Mouse (Mus musculus) hindbrain, embryonic 12.5 days (tissue): ENCODE results near the gene Pbld1. TPM values are rescaled to one million over a fixed set of nuclear protein-coding genes. Genes with fewer than 3 reads are reported as not detected.
A peak's percentile ranks its signal among the peaks of the same experiment; 100 is the strongest.

Experiments
- ATAC-seq: fragments of 200-750 bp; cut with Nextera tagmentation; 2 replicates; pipeline ENCODE4 v1.8.0; 2017; ENCODE audit warnings: moderate TSS enrichment; ENCODE audit not compliant: low FRiP score
- H3K27ac ChIP-seq: fragments of 300-500 bp; sonication (generic); 2 replicates; pipeline ENCODE4 v1.5.1; 2016; ENCODE audit warnings: mild to moderate bottlenecking
- H3K27me3 ChIP-seq: fragments of 300-500 bp; sonication (generic); 2 replicates; pipeline ENCODE4 v1.6.1; 2016; ENCODE audit warnings: mild to moderate bottlenecking
- H3K36me3 ChIP-seq: fragments of 300-500 bp; sonication (generic); 2 replicates; pipeline ENCODE4 v1.6.1; 2016; ENCODE audit warnings: mild to moderate bottlenecking
- H3K4me1 ChIP-seq: fragments of 300-500 bp; sonication (generic); 2 replicates; pipeline ENCODE4 v1.6.1; 2016
- H3K4me2 ChIP-seq: fragments of 300-500 bp; sonication (generic); replicated peaks from 2 replicates; pipeline ENCODE4 v1.6.1; 2016; ENCODE audit warnings: mild to moderate bottlenecking
- H3K4me3 ChIP-seq: fragments of 300-500 bp; sonication (generic); 2 replicates; pipeline ENCODE4 v1.5.1; 2016; ENCODE audit warnings: mild to moderate bottlenecking
- H3K9ac ChIP-seq: fragments of 300-500 bp; sonication (generic); 2 replicates; pipeline ENCODE4 v1.6.1; 2016; ENCODE audit warnings: mild to moderate bottlenecking, moderate library complexity
- H3K9me3 ChIP-seq: fragments of 300-500 bp; sonication (generic); replicated peaks from 2 replicates; pipeline ENCODE4 v1.6.1; 2016; ENCODE audit warnings: mild to moderate bottlenecking
- WGBS: fragments of 180-500 bp; shearing (Covaris S2); methylation state at CpG from one replicate; pipeline ENCODE4 v1.1.7; 2016; 5-methylcytosine and 5-hydroxymethylcytosine counted together
- polyA plus RNA-seq: library from polyadenylated mRNA; unstranded; fragments of >200 nt; fragmentation: Nextera tagmentation; extraction: Ambion mirVana; gene quantifications from 2 replicates; pipeline ENCODE4 v1.2.1, GENCODE M21; 2016

The Pbld1 gene
- polyA plus RNA-seq, 1 experiment from 2014 or later = 0.83 TPM

- no peaks in the 10 kb centered on the region for H3K27me3 ChIP-seq
- no peak overlapping the region for H3K4me2 ChIP-seq
- 52% methylated on average over 5 of the region's 5 CpGs for WGBS
- H3K4me3 ChIP-seq = no peak overlapping the region
- no peaks in the 10 kb centered on the region for H3K9me3 ChIP-seq
- H3K36me3 ChIP-seq = no peaks in the 10 kb centered on the region
- no peak overlapping the region; the same call in 1 of the 2 replicates for H3K9ac ChIP-seq
- H3K4me1 ChIP-seq = no peaks in the 10 kb centered on the region
- ATAC-seq = no peak
- H3K27ac ChIP-seq = no peak overlapping the region
These were observed 53.2 kb downstream of the Pbld1 start for GRCm38 (mm10) chr10:63113027-63113604.

- 83% methylated on average over 6 of the region's 6 CpGs for WGBS
- H3K9me3 ChIP-seq = no peaks in the 10 kb centered on the region
- ATAC-seq = no peak
- H3K27me3 ChIP-seq = no peaks in the 10 kb centered on the region
- no peak overlapping the region for H3K9ac ChIP-seq
- H3K36me3 ChIP-seq = no peaks in the 10 kb centered on the region
- no peak overlapping the region for H3K4me2 ChIP-seq
- H3K4me3 ChIP-seq = no peak overlapping the region
- no peaks in the 10 kb centered on the region for H3K4me1 ChIP-seq
- H3K27ac ChIP-seq = no peak overlapping the region
These were observed 53.9 kb downstream of the Pbld1 start for GRCm38 (mm10) chr10:63113716-63114360.

GRCm38 (mm10) chr10:63115881-63116280 lies 55.9 kb downstream of the Pbld1 start:
- WGBS = 90% methylated on average over 15 of the region's 15 CpGs
- Histone ChIP-seq H3K9ac (no peak overlapping the region), H3K27me3 (no peaks in the 10 kb centered on the region), H3K9me3 (no peaks in the 10 kb centered on the region), H3K36me3 (no peaks in the 10 kb centered on the region), H3K4me3 (no peak overlapping the region), H3K27ac (no peak overlapping the region), H3K4me1 (no peaks in the 10 kb centered on the region), H3K4me2 (no peak overlapping the region)
- ATAC-seq = no peak

- Histone ChIP-seq H3K4me2 (no peak overlapping the region), H3K9ac (no peak overlapping the region)
- WGBS = 91% methylated on average over 9 of the region's 9 CpGs
These were observed 56.4 kb downstream of the Pbld1 start for GRCm38 (mm10) chr10:63116376-63116775.

GRCm38 (mm10) chr10:63117583-63117982 lies 57.6 kb downstream of the Pbld1 start:
- 94% methylated on average over 8 of the region's 8 CpGs for WGBS
- Histone ChIP-seq H3K36me3 (no peaks in the 10 kb centered on the region), H3K9me3 (no peaks in the 10 kb centered on the region), H3K4me2 (no peak overlapping the region), H3K27me3 (no peaks in the 10 kb centered on the region), H3K9ac (no peak overlapping the region), H3K4me1 (no peaks in the 10 kb centered on the region), H3K4me3 (no peak overlapping the region), H3K27ac (no peak overlapping the region)
- ATAC-seq = no peak

More at GRCm38 (mm10) chr10:63116376-63116775, 56.4 kb downstream of the Pbld1 start:
- H3K27me3 ChIP-seq = no peaks in the 10 kb centered on the region
- H3K4me1 ChIP-seq = no peaks in the 10 kb centered on the region
- H3K4me3 ChIP-seq = no peak overlapping the region
- ATAC-seq = no peak
- no peak overlapping the region for H3K27ac ChIP-seq
- H3K9me3 ChIP-seq = no peaks in the 10 kb centered on the region
- H3K36me3 ChIP-seq = no peaks in the 10 kb centered on the region

GRCm38 (mm10) chr10:63119916-63120315 lies 60.0 kb downstream of the Pbld1 start:
- ATAC-seq = no peak
- Histone ChIP-seq H3K9ac (no peak overlapping the region), H3K4me2 (no peak overlapping the region), H3K4me3 (no peak overlapping the region), H3K9me3 (no peaks in the 10 kb centered on the region), H3K27ac (no peak overlapping the region), H3K4me1 (no peaks in the 10 kb centered on the region), H3K36me3 (no peaks in the 10 kb centered on the region), H3K27me3 (no peaks in the 10 kb centered on the region)
- WGBS = 81% methylated on average over 14 of the region's 14 CpGs

GRCm38 (mm10) chr10:63121961-63122360 lies 62.0 kb downstream of the Pbld1 start:
- H3K36me3 ChIP-seq = no peaks in the 10 kb centered on the region
- H3K4me2 ChIP-seq = no peak overlapping the region
- ATAC-seq = no peak
- H3K4me1 ChIP-seq = no peaks in the 10 kb centered on the region
- WGBS = 86% methylated on average over 14 of the region's 14 CpGs
- no peaks in the 10 kb centered on the region for H3K27me3 ChIP-seq
- no peak overlapping the region for H3K27ac ChIP-seq
- no peak overlapping the region for H3K9ac ChIP-seq
- H3K4me3 ChIP-seq = no peak overlapping the region
- no peaks in the 10 kb centered on the region for H3K9me3 ChIP-seq

- Histone ChIP-seq H3K36me3 (no peaks in the 10 kb centered on the region), H3K9me3 (no peaks in the 10 kb centered on the region), H3K4me3 (no peak overlapping the region), H3K9ac (no peak overlapping the region), H3K4me2 (no peak overlapping the region), H3K4me1 (no peaks in the 10 kb centered on the region), H3K27ac (no peak overlapping the region), H3K27me3 (no peaks in the 10 kb centered on the region)
- 36% methylated on average over 8 of the region's 8 CpGs for WGBS
- ATAC-seq = peak; percentile 64
These were observed 62.6 kb downstream of the Pbld1 start for GRCm38 (mm10) chr10:63122516-63122915.

- H3K4me3 ChIP-seq = no peak overlapping the region
- no peaks in the 10 kb centered on the region for H3K9me3 ChIP-seq
- WGBS = 89% methylated on average over 8 of the region's 8 CpGs
- no peak overlapping the region for H3K9ac ChIP-seq
- no peaks in the 10 kb centered on the region for H3K4me1 ChIP-seq
- no peak for ATAC-seq
- H3K27me3 ChIP-seq = no peaks in the 10 kb centered on the region
- H3K4me2 ChIP-seq = no peak overlapping the region
- H3K27ac ChIP-seq = no peak overlapping the region
- H3K36me3 ChIP-seq = no peaks in the 10 kb centered on the region
These were observed 63.2 kb downstream of the Pbld1 start for GRCm38 (mm10) chr10:63123141-63123540.

- H3K27ac ChIP-seq = no peak overlapping the region
- no peaks in the 10 kb centered on the region for H3K27me3 ChIP-seq
- H3K4me1 ChIP-seq = no peaks in the 10 kb centered on the region
- H3K36me3 ChIP-seq = no peaks in the 10 kb centered on the region
- H3K4me2 ChIP-seq = no peak overlapping the region
- 89% methylated on average over 10 of the region's 10 CpGs for WGBS
- H3K9me3 ChIP-seq = no peaks in the 10 kb centered on the region
- H3K4me3 ChIP-seq = no peak overlapping the region
- no peak for ATAC-seq
- H3K9ac ChIP-seq = no peak overlapping the region
These were observed 64.1 kb downstream of the Pbld1 start for GRCm38 (mm10) chr10:63124016-63124415.

GRCm38 (mm10) chr10:63125343-63125742 lies 65.4 kb downstream of the Pbld1 start:
- no peaks in the 10 kb centered on the region for H3K4me1 ChIP-seq
- no peak for ATAC-seq
- H3K27ac ChIP-seq = no peak overlapping the region
- H3K9ac ChIP-seq = no peak overlapping the region
- H3K4me3 ChIP-seq = no peak overlapping the region
- no peak overlapping the region for H3K4me2 ChIP-seq
- WGBS = 35% methylated on average over 11 of the region's 11 CpGs
- no peaks in the 10 kb centered on the region for H3K36me3 ChIP-seq
- H3K27me3 ChIP-seq = no peaks in the 10 kb centered on the region
- no peaks in the 10 kb centered on the region for H3K9me3 ChIP-seq

GRCm38 (mm10) chr10:63126116-63126515 lies 66.2 kb downstream of the Pbld1 start:
- WGBS = 75% methylated on average over 4 of the region's 4 CpGs
- Histone ChIP-seq H3K4me3 (no peak overlapping the region), H3K27me3 (no peaks in the 10 kb centered on the region), H3K27ac (no peak overlapping the region), H3K36me3 (no peaks in the 10 kb centered on the region), H3K4me2 (no peak overlapping the region), H3K9me3 (no peaks in the 10 kb centered on the region), H3K4me1 (no peaks in the 10 kb centered on the region), H3K9ac (no peak overlapping the region)
- ATAC-seq = no peak

GRCm38 (mm10) chr10:63127156-63127555 lies 67.2 kb downstream of the Pbld1 start:
- Histone ChIP-seq H3K4me1 (no peaks in the 10 kb centered on the region), H3K9me3 (no peaks in the 10 kb centered on the region), H3K4me3 (no peak overlapping the region), H3K9ac (no peak overlapping the region), H3K4me2 (no peak overlapping the region), H3K36me3 (no peaks in the 10 kb centered on the region), H3K27me3 (no peaks in the 10 kb centered on the region), H3K27ac (no peak overlapping the region)
- 95% methylated on average over 6 of the region's 6 CpGs for WGBS
- ATAC-seq = no peak
